13 mouse cellular contexts compared by ENCODE assay signal in genomic region chr2:167249591-167249990, GRCm38 (mm10). TPM values are rescaled to one million over a fixed set of nuclear protein-coding genes. Genes with fewer than 3 reads are reported as not detected.
DNase-seq lines count a peak whose midpoint lies in the region; ATAC-seq lines count a peak whose summit lies in the region.
"Had no signal": no experiment of that assay in that cellular context is flagged by ENCODE, and none has a peak within 500 bp of the region (broad histone marks: within the 10 kb centered on the region; RNA-seq: fewer than 3 reads in every experiment).

No protein-coding gene starts in this region.

- H3K4me3 ChIP-seq in heart, embryonic 11.5 days (ENCODE audit: low read depth, low read length), result no peak overlapping the region
- H3K4me3 ChIP-seq: liver, embryonic 13.5 days; midbrain, embryonic 15.5 days; neural tube, embryonic 15.5 days had no signal

- peaks cover 10% of the 10 kb centered on the region for H3K4me1 ChIP-seq in heart, embryonic 11.5 days (ENCODE audit: control insufficient read depth, insufficient read depth, low read length)
- H3K4me1 ChIP-seq: liver, embryonic 13.5 days had no signal

- H3K27ac ChIP-seq in heart, embryonic 11.5 days (ENCODE audit: low read depth, low read length), result no peak overlapping the region
- H3K27ac ChIP-seq: liver, embryonic 13.5 days; midbrain, embryonic 15.5 days; neural tube, embryonic 15.5 days had no signal

- H3K9me3 ChIP-seq in heart, embryonic 11.5 days (replicated peaks; ENCODE audit: control insufficient read depth, low read length), result no peaks in the 10 kb centered on the region
- H3K9me3 ChIP-seq: midbrain, embryonic 15.5 days; neural tube, embryonic 15.5 days had no signal

- ATAC-seq in heart, embryonic 11.5 days (replicated peaks; ENCODE audit: insufficient number of reproducible peaks, low FRiP score, low TSS enrichment), result no peak
- ATAC-seq in frontal cortex, adult (ENCODE audit: low TSS enrichment), result no peak
- ATAC-seq: midbrain, embryonic 15.5 days had no signal

- H3K36me3 ChIP-seq in heart, embryonic 11.5 days (ENCODE audit: control insufficient read depth, insufficient read depth, low read length), result no peaks in the 10 kb centered on the region
- H3K36me3 ChIP-seq: liver, embryonic 13.5 days; midbrain, embryonic 15.5 days; neural tube, embryonic 15.5 days had no signal

- H3K4me2 ChIP-seq in heart, embryonic 11.5 days, result no peak overlapping the region
- H3K4me2 ChIP-seq: liver, embryonic 13.5 days; midbrain, embryonic 15.5 days; neural tube, embryonic 15.5 days had no signal

- no peak overlapping the region for H3K9ac ChIP-seq in heart, embryonic 11.5 days (ENCODE audit: low read depth, low read length)
- H3K9ac ChIP-seq: liver, embryonic 13.5 days; midbrain, embryonic 15.5 days; neural tube, embryonic 15.5 days had no signal

- intact Hi-C loops in heart, postnatal 14 days (cut with DNase I), result no loop called here

- WGBS in heart, embryonic 11.5 days (ENCODE audit: insufficient replicate concordance), result 63% methylated on average over 3 of the region's 3 CpGs

- H3K27me3 ChIP-seq in heart, embryonic 11.5 days (ENCODE audit: control insufficient read depth, insufficient read depth, low read length), result no peaks in the 10 kb centered on the region
- H3K27me3 ChIP-seq: liver, embryonic 13.5 days; midbrain, embryonic 15.5 days; neural tube, embryonic 15.5 days had no signal

- DNase-seq in heart, adult 8-10 months (ENCODE audit: low spot score), result peak; percentile 57
- peak; percentile 41 to 56 for DNase-seq in heart, postnatal 14 days
- DNase-seq in kidney, postnatal 4 days, result peak; percentile 57 to 64
- peak; percentile 74 for DNase-seq in lung, postnatal 36 days
- DNase-seq in spleen, adult 18-20 months, result no peak
- DNase-seq in left cerebral cortex, adult 8-10 months (ENCODE audit: low spot score in 2 of 2), result no peak
- DNase-seq: cerebellum, adult 18-20 months; liver, embryonic 13.5 days had no signal

RNA-seq across cellular contexts. Expression of gene Ptgis, which starts 9.2 kb away (rescaled TPM):
- total RNA-seq in heart, adult 8-10 months (2022), result 10 to 100 TPM; 14.5 to 23.5 (median 16.9) TPM
- polyA plus RNA-seq in heart, embryonic 11.5 days (2014; fragmentation: Nextera tagmentation; extraction: Ambion mirVana), result 19.6 and 21.6 TPM in 2 replicates
- 10 to 100 TPM; 24.5 to 25.5 TPM for total RNA-seq in heart, postnatal 14 days (2021)
- 1 to 10 TPM; 1.3 to 2.6 (median 2.1) TPM for total RNA-seq in left cerebral cortex, adult 8-10 months (2022)

RNA-seq across cellular contexts. Expression of gene Kcnb1, which starts 59.6 kb away (rescaled TPM):
- total RNA-seq in heart, adult 8-10 months (2022), result 10 to 100 TPM; 33.9 to 43.8 (median 38.8) TPM
- polyA plus RNA-seq in heart, embryonic 11.5 days (2014; fragmentation: Nextera tagmentation; extraction: Ambion mirVana), result 0.10 and 0.16 TPM in 2 replicates
- total RNA-seq in heart, postnatal 14 days (2021), result 10 to 100 TPM; 57.9 to 60.3 TPM
- 100 to 1,000 TPM; 158 to 198 (median 179) TPM for total RNA-seq in left cerebral cortex, adult 8-10 months (2022)
- polyA plus RNA-seq: C2C12 had no signal

Comparison
In these comparisons a context has a peak if more than half of its experiments do, and no peak if none do; other contexts are left out.
1. DNase-seq: peak in heart, adult 8-10 months (single experiment), heart, postnatal 14 days (2 of 2), kidney, postnatal 4 days (2 of 2) and lung, postnatal 36 days (single experiment); none in spleen, adult 18-20 months (0 of 2) and left cerebral cortex, adult 8-10 months (0 of 2).
2. RNA of gene Ptgis, which starts 9.2 kb away (total RNA-seq): 24.5 to 25.5 TPM in heart, postnatal 14 days and 14.5 to 23.5 TPM in heart, adult 8-10 months; 1.3 to 2.6 TPM in left cerebral cortex, adult 8-10 months; every median in the first group is over 4 times any median in the second.